Mouse (Mus musculus) CH12.LX (cell line): Measurements from ENCODE around the gene Fktn. TPM values are rescaled to one million over a fixed set of nuclear protein-coding genes. Genes with fewer than 3 reads are reported as not detected.

Source experiments
- DNase-seq: peaks from one replicate; pipeline ENCODE4 v3.0.0-alpha.2; 2013; ENCODE audit errors: extremely low read depth
- H3K27ac ChIP-seq: 2 replicates; pipeline ENCODE4 v1.5.1; 2012; ENCODE audit warnings: low read depth, mild to moderate bottlenecking, control low read depth, moderate library complexity; ENCODE audit not compliant: insufficient read depth
- H3K27me3 ChIP-seq: replicated peaks from 2 replicates; pipeline ENCODE3; 2012; ENCODE audit warnings: inconsistent platforms
- H3K36me3 ChIP-seq, 2 experiments: replicated peaks in 1 of 2; 2 replicates each; pipeline versions ENCODE3 to v1.6.1; 2012; ENCODE audit warnings: inconsistent platforms in 1 of 2, low read length in 1 of 2, mild to moderate bottlenecking in 1 of 2, mixed read lengths in 1 of 2, moderate library complexity in 1 of 2; ENCODE audit not compliant: control insufficient read depth in 1 of 2, insufficient read depth in 1 of 2
- H3K4me1 ChIP-seq, 2 experiments: 2 replicates each; pipeline ENCODE4 v1.6.1; 2012; ENCODE audit warnings: inconsistent platforms in 1 of 2, moderate library complexity in 1 of 2; ENCODE audit not compliant: insufficient read depth in 2 of 2, control insufficient read depth in 1 of 2
- H3K4me2 ChIP-seq: 2 replicates; pipeline ENCODE4 v1.6.1; 2012; ENCODE audit warnings: low read depth, mild to moderate bottlenecking, control low read depth; ENCODE audit not compliant: poor library complexity, insufficient read depth, severe bottlenecking
- H3K4me3 ChIP-seq, 3 experiments: fragments of 150-350 bp in 1 of 3; sonication (generic) in 1 of 3; replicated peaks in 1 of 3; 2 replicates each; pipeline versions ENCODE3 to v1.5.1; 2011 to 2012; ENCODE audit warnings: low read depth in 2 of 3, low read length in 2 of 3, mild to moderate bottlenecking in 2 of 3, moderate library complexity in 2 of 3, control low read depth in 1 of 3, improper control_type of control experiment in 1 of 3, inconsistent platforms in 1 of 3, mixed read lengths in 1 of 3; ENCODE audit not compliant: poor library complexity in 1 of 3
- H3K79me2 ChIP-seq: replicated peaks from 2 replicates; pipeline ENCODE4 v1.6.1; 2012; ENCODE audit warnings: mild to moderate bottlenecking, moderate library complexity; ENCODE audit not compliant: control insufficient read depth, poor library complexity, insufficient read depth, severe bottlenecking; ENCODE audit errors: extremely low read depth
- H3K9ac ChIP-seq: 2 replicates; pipeline ENCODE4 v1.6.1; 2012; ENCODE audit warnings: low read depth, mild to moderate bottlenecking, control low read depth, moderate library complexity; ENCODE audit not compliant: insufficient read depth
- H3K9me3 ChIP-seq: replicated peaks from 2 replicates; pipeline ENCODE3; 2012; ENCODE audit warnings: low read length, inconsistent platforms, mixed read lengths
- CTCF ChIP-seq, 2 experiments: IDR thresholded peaks in 1 of 2; conservative IDR thresholded peaks in 1 of 2; 2 replicates each; pipeline ENCODE4 v1.5.1; 2011 to 2012; ENCODE audit warnings: low read depth in 2 of 2, low read length in 2 of 2, improper control_type of control experiment in 1 of 2, inconsistent platforms in 1 of 2, mild to moderate bottlenecking in 1 of 2, moderate library complexity in 1 of 2
- E2F4 ChIP-seq: IDR thresholded peaks from 2 replicates; pipeline ENCODE4 v1.6.1; 2011; ENCODE audit warnings: low read depth, low read length, improper control_type of control experiment; ENCODE audit not compliant: insufficient replicate concordance
- EP300 ChIP-seq: IDR thresholded peaks from 2 replicates; pipeline ENCODE4 v1.6.1; 2011; ENCODE audit warnings: low read length, improper control_type of control experiment
- GABPA ChIP-seq: IDR thresholded peaks from 2 replicates; pipeline ENCODE4 v1.6.1; 2012; ENCODE audit warnings: low read depth, low read length, improper control_type of control experiment, inconsistent platforms; ENCODE audit not compliant: insufficient replicate concordance
- HCFC1 ChIP-seq: IDR thresholded peaks from 2 replicates; pipeline ENCODE4 v1.6.1; 2012; ENCODE audit warnings: low read depth, mild to moderate bottlenecking, inconsistent platforms, low read length, improper control_type of control experiment
- JUN ChIP-seq: IDR thresholded peaks from 2 replicates; pipeline ENCODE4 v1.6.1; 2011; ENCODE audit warnings: low read depth, mild to moderate bottlenecking, low read length, improper control_type of control experiment, moderate library complexity; ENCODE audit not compliant: insufficient read depth
- MAX ChIP-seq: IDR thresholded peaks from 2 replicates; pipeline ENCODE4 v1.6.1; 2011; ENCODE audit warnings: low read length, improper control_type of control experiment
- MAZ ChIP-seq: IDR thresholded peaks from 2 replicates; pipeline ENCODE4 v1.6.1; 2012; ENCODE audit warnings: low read depth, mild to moderate bottlenecking, inconsistent platforms, low read length, improper control_type of control experiment, moderate library complexity
- MYC ChIP-seq: IDR thresholded peaks from 2 replicates; pipeline ENCODE4 v1.6.1; 2011; ENCODE audit warnings: low read depth, mild to moderate bottlenecking, improper control_type of control experiment, low read length
- POLR2A ChIP-seq: IDR thresholded peaks from 2 replicates; pipeline ENCODE4 v1.6.1; 2011; ENCODE audit warnings: low read depth, mild to moderate bottlenecking, improper control_type of control experiment, low read length
- RAD21 ChIP-seq: IDR thresholded peaks from 2 replicates; pipeline ENCODE4 v1.6.1; 2011; ENCODE audit warnings: low read depth, mild to moderate bottlenecking, low read length, improper control_type of control experiment, moderate library complexity
- RCOR1 ChIP-seq: conservative IDR thresholded peaks from 2 replicates; pipeline ENCODE4 v1.6.1; 2012; ENCODE audit warnings: low read depth, mild to moderate bottlenecking, inconsistent platforms, low read length, improper control_type of control experiment
- TCF12 ChIP-seq: IDR thresholded peaks from 2 replicates; pipeline ENCODE4 v1.6.1; 2014; ENCODE audit warnings: low read depth, mild to moderate bottlenecking, inconsistent platforms, low read length, improper control_type of control experiment
- UBTF ChIP-seq: IDR thresholded peaks from 2 replicates; pipeline ENCODE4 v1.6.1; 2012; ENCODE audit warnings: low read depth, mild to moderate bottlenecking, inconsistent platforms, low read length, improper control_type of control experiment, moderate library complexity
- USF1 ChIP-seq: IDR thresholded peaks from 2 replicates; pipeline ENCODE4 v1.6.1; 2014; ENCODE audit warnings: low read depth, mild to moderate bottlenecking, inconsistent platforms, low read length, improper control_type of control experiment
- ZKSCAN1 ChIP-seq: IDR thresholded peaks from 2 replicates; pipeline ENCODE4 v1.6.1; 2012; ENCODE audit warnings: low read depth, inconsistent platforms, low read length, improper control_type of control experiment, borderline replicate concordance
- ZMIZ1 ChIP-seq: IDR thresholded peaks from 2 replicates; pipeline ENCODE4 v1.6.1; 2012; ENCODE audit warnings: low read depth, mild to moderate bottlenecking, inconsistent platforms, low read length, improper control_type of control experiment
- ZNF384 ChIP-seq: IDR thresholded peaks from 2 replicates; pipeline ENCODE4 v1.6.1; 2012; ENCODE audit warnings: low read depth, low read length, improper control_type of control experiment, inconsistent platforms
- dilution Hi-C: fragments of 300-500 bp; cut with MboI; formaldehyde crosslinking; loops from 2 replicates; pipeline ENCODE4 v1.14.3; 2020; ENCODE audit warnings: low sequenced_read_pairs; ENCODE audit not compliant: extremely low pct_unique_long_range_greater_than_20kb, extremely low pct_ligation_motif_present
- in situ Hi-C: fragments of 300-500 bp; cut with MboI; formaldehyde crosslinking; loops from 3 replicates; pipeline ENCODE4 v1.14.3; 2019; ENCODE audit warnings: low sequenced_read_pairs, low pct_ligation_motif_present, low pct_unique_long_range_greater_than_20kb, mixed read lengths
- polyA plus RNA-seq: library from polyadenylated mRNA; unstranded; fragments of >175 nt; gene quantifications from 2 replicates; pipeline ENCODE4 v1.2.1, GENCODE M21; 2012; ENCODE audit warnings: low read depth; ENCODE audit not compliant: insufficient read length
- total RNA-seq, 2 experiments: library from RNA; depleted of rRNA; stranded (reverse); fragments of 300-350 nt in 1 of 2; fragments of >200 nt in 1 of 2; gene quantifications; 2 replicates each; pipeline ENCODE4 v1.2.3; 2012 to 2014

Fktn gene
- total and polyA plus RNA-seq, 3 experiments: 4.8 to 7.5 (median 5.5) TPM

GRCm38 (mm10) chr4:53823697-53824096 lies 109.9 kb downstream of the Fktn start:
- H3K27me3 ChIP-seq: no peaks in the 10 kb centered on the region
- H3K4me1 ChIP-seq: peaks cover 0 to 6% of the 10 kb centered on the region in 2 experiments; a peak in 1 of 4 replicates
- H3K79me2 ChIP-seq: no peaks in the 10 kb centered on the region
- DNase-seq: no peak
- no peak overlapping the region for H3K9ac ChIP-seq
- H3K36me3 ChIP-seq: peaks cover 0 to 2% of the 10 kb centered on the region in 2 experiments
- in situ Hi-C loops: no loop called here
- dilution Hi-C loops: no loop called here
- no peak overlapping the region for H3K4me2 ChIP-seq
- H3K27ac ChIP-seq: no peak overlapping the region
- TF ChIP-seq CTCF (conservative IDR thresholded peaks at IDR 0.05 in 1 of 2, IDR thresholded peaks at IDR 0.05 in 1 of 2; ENCODE audit: low read depth in 2 of 2, low read length in 2 of 2) (peak in 1 of 2 experiments; percentile 23; a peak in 1 of 4 replicates), MAX (no peak), ZNF384 (0 out of 2 replicates have a peak, but pooled peaks have one; percentile 6), GABPA (no peak), RAD21 (peak; percentile 0; the same call in 1 of the 2 replicates), E2F4 (no peak)
- no peak overlapping the region for H3K4me3 ChIP-seq
- H3K9me3 ChIP-seq: no peaks in the 10 kb centered on the region

GRCm38 (mm10) chr4:53824831-53825230 lies 111.0 kb downstream of the Fktn start:
- H3K4me1 ChIP-seq: peaks cover 0 to 11% of the 10 kb centered on the region in 2 experiments; a peak in 1 of 4 replicates
- H3K9ac ChIP-seq: no peak overlapping the region
- H3K4me2 ChIP-seq: no peak overlapping the region
- H3K4me3 ChIP-seq: no peak overlapping the region
- H3K79me2 ChIP-seq: no peaks in the 10 kb centered on the region
- DNase-seq: no peak
- H3K36me3 ChIP-seq: peaks cover 0 to 5% of the 10 kb centered on the region in 2 experiments
- TF ChIP-seq HCFC1 (no peak), ZMIZ1 (no peak), TCF12 (no peak), MAX (no peak), JUN (no peak), MAZ (no peak), EP300 (no peak), USF1 (no peak), UBTF (no peak), POLR2A (no peak), MYC (no peak), ZKSCAN1 (no peak), RCOR1 (no peak)
- H3K27ac ChIP-seq: no peak overlapping the region
- H3K27me3 ChIP-seq: no peaks in the 10 kb centered on the region
- dilution Hi-C loops (no loop called here), in situ Hi-C loops (loop anchor here (25.0 kb wide), 1 partner anchor 238 kb away; no protein-coding TSS in a partner anchor)
- H3K9me3 ChIP-seq: no peaks in the 10 kb centered on the region
